Mouse (Mus musculus) small intestine, adult 2 months (tissue): ENCODE data around the gene Tcf7l1. TPM values are rescaled to one million over a fixed set of nuclear protein-coding genes. Genes with fewer than 3 reads are reported as not detected.

Source experiments
- H3K27ac ChIP-seq: fragments of 200-500 bp; 2 replicates; pipeline ENCODE4 v1.5.1; 2012; ENCODE audit warnings: low read depth, low read length, control low read depth, inconsistent platforms; ENCODE audit not compliant: insufficient read depth
- H3K27me3 ChIP-seq: fragments of 200-500 bp; 2 replicates; pipeline ENCODE4 v1.6.1; 2012; ENCODE audit warnings: mild to moderate bottlenecking, moderate library complexity, low read length, inconsistent platforms; ENCODE audit not compliant: control insufficient read depth, insufficient read depth
- H3K36me3 ChIP-seq: fragments of 200-500 bp; 2 replicates; pipeline ENCODE4 v1.6.1; 2012; ENCODE audit warnings: mild to moderate bottlenecking, low read length, control low read depth, inconsistent platforms; ENCODE audit not compliant: control insufficient read depth, insufficient read depth
- H3K4me1 ChIP-seq: fragments of 200-500 bp; 2 replicates; pipeline ENCODE4 v1.6.1; 2012; ENCODE audit warnings: low read length, inconsistent platforms, mixed read lengths; ENCODE audit not compliant: control insufficient read depth, insufficient read depth, insufficient read length
- H3K4me3 ChIP-seq: fragments of 200-500 bp; 2 replicates; pipeline ENCODE4 v1.5.1; 2012; ENCODE audit warnings: low read depth, mild to moderate bottlenecking, control low read depth, inconsistent platforms, low read length, moderate library complexity
- CTCF ChIP-seq: fragments of 200-500 bp; IDR thresholded peaks from 2 replicates; pipeline ENCODE4 v1.5.1; 2012; ENCODE audit warnings: low read depth, mild to moderate bottlenecking, control low read depth, inconsistent platforms, low read length, moderate library complexity, mixed read lengths; ENCODE audit not compliant: insufficient replicate concordance, insufficient read length; ENCODE audit errors: extremely low read depth
- POLR2A ChIP-seq: fragments of 200-500 bp; IDR thresholded peaks from 2 replicates; pipeline ENCODE4 v1.6.1; 2012; ENCODE audit warnings: low read depth, mild to moderate bottlenecking, control low read depth, inconsistent platforms, low read length, moderate library complexity
- WGBS: fragments of 180-500 bp; shearing (Covaris S2); methylation state at CpG from one replicate; pipeline ENCODE4 v1.1.7; 2018; 5-methylcytosine and 5-hydroxymethylcytosine counted together
- polyA plus RNA-seq: library from polyadenylated mRNA; depleted of rRNA; stranded (reverse); fragments of >200 nt; gene quantifications from 2 replicates; pipeline ENCODE4 v1.2.3, GENCODE M21; 2012

The Tcf7l1 gene
- polyA plus RNA-seq, 1 experiment: 4.7 TPM

DNA sequence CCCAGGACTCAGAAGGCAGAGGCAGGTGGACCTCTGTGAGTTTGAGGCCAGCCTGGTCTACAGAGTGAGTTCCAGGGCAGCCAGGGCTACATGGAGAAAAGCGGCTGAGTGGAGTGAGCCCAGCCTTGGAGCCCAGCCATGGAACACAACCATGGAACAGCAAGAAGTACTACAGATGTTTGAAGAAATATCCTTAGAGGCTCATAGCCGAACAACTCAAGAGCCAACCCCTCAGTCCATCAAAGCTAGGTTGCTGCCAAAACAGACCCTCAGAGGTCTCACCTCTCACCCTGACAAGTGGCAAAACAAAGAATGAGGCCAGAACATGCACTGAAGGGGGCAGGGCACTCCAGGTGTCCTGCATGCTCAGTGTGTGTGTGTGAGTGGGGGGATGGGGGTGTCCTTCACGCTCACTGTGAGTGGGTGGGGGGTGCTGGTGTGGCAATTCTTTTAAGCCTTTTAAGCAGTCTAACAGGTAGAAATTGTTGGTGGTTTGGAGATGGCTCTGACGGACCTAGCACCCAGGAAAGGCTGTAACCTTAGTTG lies 104.7 kb downstream of the Tcf7l1 start:
- 73% methylated on average over 4 of the region's 4 CpGs for WGBS

GRCm38 (mm10) chr6:72682238-72682637 lies 106.8 kb downstream of the Tcf7l1 start:
- 47% methylated on average over 4 of the region's 4 CpGs for WGBS
- H3K4me3 ChIP-seq: no peak overlapping the region

More for the DNA sequence above, 104.7 kb downstream of the Tcf7l1 start:
- H3K4me1 ChIP-seq: peaks cover 2% of the 10 kb centered on the region; the same call in 1 of the 2 replicates
- H3K36me3 ChIP-seq: no peaks in the 10 kb centered on the region
- no peak overlapping the region for H3K4me3 ChIP-seq
- no peak overlapping the region for H3K27ac ChIP-seq
- no peaks in the 10 kb centered on the region for H3K27me3 ChIP-seq
- TF ChIP-seq CTCF (no peak), POLR2A (no peak)

DNA sequence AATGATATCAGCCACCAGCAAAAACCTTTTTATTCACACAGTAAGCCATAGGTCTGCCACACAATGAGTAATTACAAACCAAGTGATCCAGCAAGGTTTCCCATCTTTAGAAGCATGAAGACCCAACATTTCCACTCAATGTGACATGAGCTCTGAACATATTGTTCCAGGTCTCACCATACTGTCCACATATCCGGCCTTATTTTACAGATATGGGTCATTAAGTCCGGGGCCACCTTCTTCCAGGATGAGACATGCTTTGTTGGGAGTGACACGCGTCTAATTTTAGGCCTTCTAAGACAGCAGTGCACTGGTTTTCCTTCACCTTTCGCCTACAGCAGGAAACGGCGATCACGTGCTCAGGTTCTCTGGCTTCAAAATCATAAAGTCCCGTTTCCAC lies 108.1 kb downstream of the Tcf7l1 start:
- Histone ChIP-seq H3K4me3 (no peak overlapping the region), H3K36me3 (no peaks in the 10 kb centered on the region), H3K27ac (no peak overlapping the region), H3K27me3 (no peaks in the 10 kb centered on the region), H3K4me1 (no peaks in the 10 kb centered on the region)
- 78% methylated on average over 9 of the region's 9 CpGs for WGBS
- TF ChIP-seq POLR2A (no peak), CTCF (no peak)

More at GRCm38 (mm10) chr6:72682238-72682637, 106.8 kb downstream of the Tcf7l1 start:
- TF ChIP-seq CTCF (no peak), POLR2A (no peak)
- Histone ChIP-seq H3K27ac (no peak overlapping the region), H3K4me1 (no peaks in the 10 kb centered on the region), H3K27me3 (no peaks in the 10 kb centered on the region), H3K36me3 (no peaks in the 10 kb centered on the region)

GRCm38 (mm10) chr6:72678631-72679030 lies 110.4 kb downstream of the Tcf7l1 start:
- no peak overlapping the region for H3K4me3 ChIP-seq
- 74% methylated on average over 9 of the region's 9 CpGs for WGBS
- TF ChIP-seq CTCF: no peak
- TF ChIP-seq POLR2A: no peak
- H3K4me1 ChIP-seq: no peaks in the 10 kb centered on the region
- no peak overlapping the region for H3K27ac ChIP-seq
- no peaks in the 10 kb centered on the region for H3K36me3 ChIP-seq
- H3K27me3 ChIP-seq: no peaks in the 10 kb centered on the region

- H3K4me3 ChIP-seq: no peak overlapping the region
- no peak overlapping the region for H3K27ac ChIP-seq
- no peak for TF ChIP-seq CTCF
- H3K4me1 ChIP-seq: no peaks in the 10 kb centered on the region
- WGBS: 51% methylated on average over 11 of the region's 11 CpGs
- H3K36me3 ChIP-seq: no peaks in the 10 kb centered on the region
- no peaks in the 10 kb centered on the region for H3K27me3 ChIP-seq
These were observed 111.4 kb downstream of the Tcf7l1 start for GRCm38 (mm10) chr6:72677510-72678220.

GRCm38 (mm10) chr6:72677079-72677478 lies 112.0 kb downstream of the Tcf7l1 start:
- TF ChIP-seq POLR2A (no peak), CTCF (no peak)
- no peak overlapping the region for H3K4me3 ChIP-seq
- no peak overlapping the region for H3K27ac ChIP-seq
- H3K36me3 ChIP-seq: no peaks in the 10 kb centered on the region
- 53% methylated on average over 10 of the region's 10 CpGs for WGBS
- no peaks in the 10 kb centered on the region for H3K27me3 ChIP-seq
- H3K4me1 ChIP-seq: no peaks in the 10 kb centered on the region

GRCm38 (mm10) chr6:72676376-72676775 lies 112.7 kb downstream of the Tcf7l1 start:
- no peaks in the 10 kb centered on the region for H3K36me3 ChIP-seq
- no peak for TF ChIP-seq CTCF
- TF ChIP-seq POLR2A: no peak
- H3K4me3 ChIP-seq: no peak overlapping the region
- no peak overlapping the region for H3K27ac ChIP-seq
- no peaks in the 10 kb centered on the region for H3K27me3 ChIP-seq
- WGBS: 62% methylated on average over 2 of the region's 2 CpGs
- no peaks in the 10 kb centered on the region for H3K4me1 ChIP-seq

- TF ChIP-seq POLR2A: no peak
- no peak for TF ChIP-seq CTCF
- no peak overlapping the region for H3K27ac ChIP-seq
These were observed 115.3 kb downstream of the Tcf7l1 start for GRCm38 (mm10) chr6:72673751-72674150.

More at GRCm38 (mm10) chr6:72673751-72674150, 115.3 kb downstream of the Tcf7l1 start:
- Histone ChIP-seq H3K36me3 (no peaks in the 10 kb centered on the region), H3K4me1 (no peaks in the 10 kb centered on the region), H3K27me3 (no peaks in the 10 kb centered on the region), H3K4me3 (no peak overlapping the region)
